Mouse (Mus musculus) midbrain, embryonic 12.5 days (tissue): ENCODE data around the gene Agtpbp1. TPM values are rescaled to one million over a fixed set of nuclear protein-coding genes. Genes with fewer than 3 reads are reported as not detected.

Source experiments
- ATAC-seq: fragments of 200-750 bp; cut with Nextera tagmentation; 2 replicates; pipeline ENCODE4 v1.8.0; 2017; ENCODE audit warnings: low read depth, moderate TSS enrichment, moderate library complexity; ENCODE audit not compliant: low FRiP score
- H3K27ac ChIP-seq: fragments of 300-500 bp; sonication (generic); replicated peaks from 2 replicates; pipeline ENCODE4 v1.5.1; 2016; ENCODE audit warnings: mild to moderate bottlenecking
- H3K27me3 ChIP-seq: fragments of 300-500 bp; sonication (generic); 2 replicates; pipeline ENCODE4 v1.6.1; 2016; ENCODE audit warnings: mild to moderate bottlenecking
- H3K36me3 ChIP-seq: fragments of 300-500 bp; sonication (generic); 2 replicates; pipeline ENCODE4 v1.6.1; 2016
- H3K4me1 ChIP-seq: fragments of 300-500 bp; sonication (generic); 2 replicates; pipeline ENCODE4 v1.6.1; 2016
- H3K4me2 ChIP-seq: fragments of 300-500 bp; sonication (generic); replicated peaks from 2 replicates; pipeline ENCODE4 v1.6.1; 2016; ENCODE audit warnings: mild to moderate bottlenecking, moderate library complexity
- H3K4me3 ChIP-seq: fragments of 300-500 bp; sonication (generic); 2 replicates; pipeline ENCODE4 v1.5.1; 2016; ENCODE audit warnings: mild to moderate bottlenecking
- H3K9ac ChIP-seq: fragments of 300-500 bp; sonication (generic); replicated peaks from 2 replicates; pipeline ENCODE4 v1.6.1; 2016; ENCODE audit warnings: mild to moderate bottlenecking, moderate library complexity
- H3K9me3 ChIP-seq: fragments of 300-500 bp; sonication (generic); 2 replicates; pipeline ENCODE4 v1.6.1; 2016; ENCODE audit warnings: mild to moderate bottlenecking
- WGBS: fragments of 180-500 bp; shearing (Covaris S2); methylation state at CpG from one replicate; pipeline ENCODE4 v1.1.7; 2016; 5-methylcytosine and 5-hydroxymethylcytosine counted together
- polyA plus RNA-seq: library from polyadenylated mRNA; unstranded; fragments of >200 nt; fragmentation: Nextera tagmentation; extraction: Ambion mirVana; gene quantifications from 2 replicates; pipeline ENCODE4 v1.2.1, GENCODE M21; 2016

Gene Agtpbp1
- polyA plus RNA-seq, 1 experiment from 2014 or later: 29.5 TPM

GRCm38 (mm10) chr13:59474973-59475372 lies 110.1 kb downstream of the Agtpbp1 start:
- 79% methylated on average over 8 of the region's 8 CpGs for WGBS
- no peak overlapping the region for H3K4me3 ChIP-seq
- no peaks in the 10 kb centered on the region for H3K4me1 ChIP-seq
- H3K9ac ChIP-seq: no peak overlapping the region
- H3K4me2 ChIP-seq: no peak overlapping the region
- H3K9me3 ChIP-seq: no peaks in the 10 kb centered on the region
- H3K27ac ChIP-seq: no peak overlapping the region
- ATAC-seq: no peak
- H3K27me3 ChIP-seq: no peaks in the 10 kb centered on the region
- H3K36me3 ChIP-seq: peaks cover 25% of the 10 kb centered on the region

DNA sequence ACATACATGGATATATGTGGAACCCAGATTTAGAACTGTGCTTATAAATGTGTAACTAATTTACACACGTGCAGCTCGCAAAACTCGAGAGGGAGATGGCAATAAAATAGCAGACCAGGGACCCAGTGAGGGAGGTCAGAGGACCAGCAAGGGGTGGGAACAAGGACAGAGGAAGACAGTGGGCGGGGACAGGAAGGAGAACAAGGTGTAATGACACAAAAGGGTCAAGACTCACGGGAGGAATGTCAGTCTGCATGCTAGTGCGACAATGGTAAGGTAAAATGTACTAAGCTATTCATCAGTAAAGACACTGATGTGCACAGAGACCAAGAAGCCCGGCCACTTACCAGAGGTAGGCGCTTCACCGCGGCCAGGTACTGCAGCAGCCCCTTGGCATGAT lies 111.7 kb downstream of the Agtpbp1 start:
- Histone ChIP-seq H3K27me3 (no peaks in the 10 kb centered on the region), H3K4me2 (no peak overlapping the region), H3K27ac (no peak overlapping the region), H3K36me3 (peaks cover 25% of the 10 kb centered on the region), H3K4me1 (no peaks in the 10 kb centered on the region), H3K9me3 (no peaks in the 10 kb centered on the region), H3K4me3 (no peak overlapping the region), H3K9ac (no peak overlapping the region)
- 94% methylated on average over 10 of the region's 10 CpGs for WGBS
- no peak for ATAC-seq

DNA sequence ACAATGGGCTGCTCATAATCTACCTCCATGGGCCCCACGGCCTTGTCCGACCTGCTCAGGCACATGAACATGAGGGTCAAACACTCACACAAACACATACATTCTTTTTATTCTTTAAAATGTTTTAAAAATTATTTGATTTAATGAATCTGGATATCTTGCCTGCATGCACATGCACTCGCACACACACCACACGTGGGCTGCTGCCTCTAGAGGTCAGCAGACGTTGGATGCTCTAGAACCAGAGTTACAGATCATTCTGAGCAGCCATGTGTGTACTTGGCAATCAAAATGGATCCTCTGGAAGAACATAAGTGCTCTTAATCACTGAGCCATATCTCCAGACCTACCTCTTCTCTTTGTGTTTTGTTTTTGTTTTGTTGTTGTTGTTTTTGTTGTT lies 112.8 kb downstream of the Agtpbp1 start:
- Histone ChIP-seq H3K9me3 (no peaks in the 10 kb centered on the region), H3K27me3 (no peaks in the 10 kb centered on the region), H3K4me2 (no peak overlapping the region), H3K9ac (no peak overlapping the region), H3K4me1 (no peaks in the 10 kb centered on the region), H3K27ac (no peak overlapping the region), H3K4me3 (no peak overlapping the region), H3K36me3 (peaks cover 21% of the 10 kb centered on the region)
- 82% methylated on average over 5 of the region's 5 CpGs for WGBS
- no peak for ATAC-seq

GRCm38 (mm10) chr13:59469701-59470100 lies 115.3 kb downstream of the Agtpbp1 start:
- no peak overlapping the region for H3K27ac ChIP-seq
- ATAC-seq: no peak
- 90% methylated on average over 5 of the region's 5 CpGs for WGBS
- H3K36me3 ChIP-seq: peaks cover 6% of the 10 kb centered on the region; the same call in 1 of the 2 replicates
- H3K27me3 ChIP-seq: no peaks in the 10 kb centered on the region
- no peaks in the 10 kb centered on the region for H3K4me1 ChIP-seq
- H3K4me3 ChIP-seq: no peak overlapping the region
- no peak overlapping the region for H3K4me2 ChIP-seq
- no peaks in the 10 kb centered on the region for H3K9me3 ChIP-seq
- H3K9ac ChIP-seq: no peak overlapping the region

DNA sequence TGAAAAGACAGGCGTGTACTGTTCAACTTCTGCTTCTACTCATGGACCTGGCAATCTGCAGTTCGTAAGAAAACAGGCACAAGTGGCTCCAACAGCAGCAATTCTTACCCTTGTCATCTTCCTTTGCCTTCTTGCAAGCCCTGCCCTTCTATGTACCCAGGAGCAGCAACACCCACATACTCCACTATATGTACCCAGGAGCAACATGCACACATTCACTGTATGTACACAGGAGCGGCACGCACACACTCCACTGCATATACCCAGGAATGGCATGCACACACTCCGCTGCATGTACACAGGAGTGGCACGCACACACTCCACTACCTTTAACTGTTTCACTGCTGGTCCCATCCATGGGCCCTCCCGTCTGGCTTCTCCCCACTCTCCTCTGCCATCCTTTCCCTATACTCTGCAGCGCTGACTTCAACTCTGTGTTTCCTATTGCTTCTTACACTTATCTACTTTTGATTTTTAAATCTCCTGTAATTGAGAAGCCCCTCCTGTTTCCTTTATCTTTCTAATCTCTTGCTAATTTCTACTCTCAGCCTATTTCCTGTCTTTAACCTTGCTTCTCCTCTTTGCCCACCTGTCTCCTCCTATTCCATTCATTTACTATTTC lies 116.7 kb downstream of the Agtpbp1 start:
- Histone ChIP-seq H3K4me1 (no peaks in the 10 kb centered on the region), H3K27ac (no peak overlapping the region), H3K27me3 (no peaks in the 10 kb centered on the region), H3K36me3 (peaks cover 4% of the 10 kb centered on the region; the same call in 1 of the 2 replicates), H3K9ac (no peak overlapping the region), H3K9me3 (no peaks in the 10 kb centered on the region), H3K4me2 (no peak overlapping the region), H3K4me3 (no peak overlapping the region)
- no peak for ATAC-seq
- WGBS: 86% methylated on average over 8 of the region's 8 CpGs

DNA sequence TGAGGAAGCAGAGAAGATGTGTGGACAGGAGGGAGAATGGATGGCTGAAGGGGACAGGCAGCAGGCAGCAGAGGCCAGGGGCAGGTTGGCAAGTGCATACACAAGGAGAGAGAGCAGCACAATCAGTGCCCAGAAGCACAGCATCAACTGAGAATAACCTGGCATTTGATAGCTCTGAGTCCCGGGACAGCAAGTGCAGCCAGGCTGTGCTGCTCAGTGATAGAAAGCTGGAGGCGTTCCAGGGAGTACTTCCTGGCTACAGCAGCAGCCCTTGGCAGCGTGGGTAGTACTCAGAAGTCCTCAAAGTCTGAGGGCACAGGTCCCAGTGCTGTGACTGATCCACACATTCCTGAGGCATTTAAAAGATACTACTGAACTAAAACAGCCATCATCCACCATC lies 117.4 kb downstream of the Agtpbp1 start:
- Histone ChIP-seq H3K27ac (no peak overlapping the region), H3K4me2 (no peak overlapping the region), H3K4me3 (no peak overlapping the region), H3K9ac (no peak overlapping the region), H3K9me3 (no peaks in the 10 kb centered on the region), H3K36me3 (0 out of 2 replicates have a peak, but pooled peaks cover 2% of the 10 kb centered on the region), H3K4me1 (no peaks in the 10 kb centered on the region), H3K27me3 (no peaks in the 10 kb centered on the region)
- WGBS: 75% methylated on average over 3 of the region's 3 CpGs
- ATAC-seq: no peak

DNA sequence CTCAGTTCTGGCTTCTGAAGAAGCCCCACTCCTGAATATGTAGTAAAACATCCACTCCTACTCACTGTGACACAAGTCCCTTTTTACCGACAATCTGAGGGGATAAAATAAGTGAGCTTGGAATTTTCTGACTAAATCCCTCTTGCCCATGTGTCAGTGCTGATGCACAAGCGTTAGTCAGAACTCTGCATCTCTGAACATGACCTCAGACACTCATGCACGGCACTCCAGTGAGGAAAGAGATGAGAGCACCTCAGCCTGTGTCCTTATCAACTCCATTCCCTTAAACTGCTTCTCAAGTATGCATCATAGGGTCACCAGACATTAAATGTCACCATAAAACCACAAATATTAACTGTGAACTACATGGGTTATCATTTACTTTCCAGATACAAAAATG lies 124.1 kb downstream of the Agtpbp1 start:
- WGBS: 95% methylated on average over 3 of the region's 3 CpGs
- no peak for ATAC-seq

GRCm38 (mm10) chr13:59456203-59456602 lies 128.8 kb downstream of the Agtpbp1 start:
- 0 out of 2 replicates have a peak, but pooled peaks cover 8% of the 10 kb centered on the region for H3K4me1 ChIP-seq
- no peak overlapping the region for H3K9ac ChIP-seq
- H3K4me3 ChIP-seq: no peak overlapping the region
- H3K9me3 ChIP-seq: no peaks in the 10 kb centered on the region
- no peak overlapping the region for H3K27ac ChIP-seq
- ATAC-seq: no peak
- 79% methylated on average over 1 of the region's 1 CpGs for WGBS
- no peaks in the 10 kb centered on the region for H3K27me3 ChIP-seq
- 0 out of 2 replicates have a peak, but pooled peaks cover 13% of the 10 kb centered on the region for H3K36me3 ChIP-seq
- H3K4me2 ChIP-seq: no peak overlapping the region

More for the DNA sequence above, 124.1 kb downstream of the Agtpbp1 start:
- no peak overlapping the region for H3K4me3 ChIP-seq
- no peak overlapping the region for H3K4me2 ChIP-seq
- H3K36me3 ChIP-seq: 0 out of 2 replicates have a peak, but pooled peaks cover 15% of the 10 kb centered on the region
- H3K9ac ChIP-seq: no peak overlapping the region
- no peaks in the 10 kb centered on the region for H3K27me3 ChIP-seq
- H3K9me3 ChIP-seq: no peaks in the 10 kb centered on the region
- no peaks in the 10 kb centered on the region for H3K4me1 ChIP-seq
- H3K27ac ChIP-seq: no peak overlapping the region

DNA sequence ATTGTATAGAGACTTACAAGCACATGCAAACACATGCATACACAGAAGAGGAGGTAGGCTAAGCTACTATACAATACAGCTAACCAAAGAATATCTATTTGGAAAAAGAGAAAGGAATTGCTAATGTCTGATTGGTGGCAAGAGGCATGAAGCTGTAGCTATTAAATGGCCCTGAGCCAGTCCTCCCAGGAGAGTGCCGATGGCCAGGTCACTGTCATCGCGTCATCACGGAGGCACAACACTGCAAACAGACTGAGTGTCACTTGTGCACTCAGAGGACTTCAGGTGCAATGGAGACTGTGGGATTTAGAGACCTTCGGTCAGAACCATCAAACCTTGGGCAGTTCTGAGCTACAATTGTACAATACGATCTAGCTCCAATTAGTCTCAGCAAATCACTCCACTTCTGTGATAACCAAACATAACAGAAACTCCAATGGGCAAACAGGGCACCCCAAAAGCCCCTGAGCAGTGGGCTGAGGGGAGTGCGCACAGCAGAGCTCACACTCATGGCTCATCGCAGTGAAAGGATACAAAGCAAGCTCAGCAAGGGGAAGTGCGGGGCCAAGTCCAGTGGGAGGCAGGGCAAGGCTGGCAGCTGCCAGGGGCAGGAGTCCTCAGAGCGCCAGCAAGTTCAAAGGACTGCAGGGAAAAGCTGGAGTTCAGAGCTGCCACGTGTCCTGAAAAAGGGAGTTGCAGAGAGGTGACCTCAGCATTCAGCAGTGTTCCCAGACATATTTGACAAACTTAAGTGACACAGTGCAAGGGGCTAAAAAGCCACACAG lies 130.8 kb downstream of the Agtpbp1 start:
- Histone ChIP-seq H3K4me2 (no peak overlapping the region), H3K27ac (no peak overlapping the region), H3K4me1 (0 out of 2 replicates have a peak, but pooled peaks cover 8% of the 10 kb centered on the region), H3K9me3 (no peaks in the 10 kb centered on the region), H3K36me3 (0 out of 2 replicates have a peak, but pooled peaks cover 4% of the 10 kb centered on the region), H3K27me3 (no peaks in the 10 kb centered on the region), H3K4me3 (no peak overlapping the region), H3K9ac (no peak overlapping the region)
- no peak for ATAC-seq
- WGBS: 88% methylated on average over 11 of the region's 11 CpGs

DNA sequence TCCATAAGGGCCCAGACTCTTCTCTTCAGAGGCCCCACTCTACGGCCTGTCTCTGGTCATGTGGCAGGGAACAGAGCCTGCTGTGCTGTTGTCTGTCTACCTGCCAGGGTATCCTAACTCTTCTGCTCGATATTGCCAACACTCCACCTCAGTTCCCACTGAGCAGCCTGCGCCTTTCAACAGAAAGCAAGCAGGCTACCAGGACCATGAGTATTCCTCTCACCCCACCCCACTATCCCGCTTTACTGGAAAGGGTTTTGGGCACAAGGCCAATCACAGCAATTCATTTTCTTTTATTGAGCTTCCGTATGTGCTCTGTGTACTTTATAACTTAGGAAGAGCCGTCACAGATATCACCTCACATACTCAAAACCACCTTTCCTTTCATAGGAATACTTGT lies 131.4 kb downstream of the Agtpbp1 start:
- Histone ChIP-seq H3K4me3 (no peak overlapping the region), H3K9ac (no peak overlapping the region), H3K4me1 (0 out of 2 replicates have a peak, but pooled peaks cover 8% of the 10 kb centered on the region), H3K4me2 (no peak overlapping the region), H3K9me3 (no peaks in the 10 kb centered on the region), H3K27ac (no peak overlapping the region), H3K27me3 (no peaks in the 10 kb centered on the region), H3K36me3 (0 out of 2 replicates have a peak, but pooled peaks cover 4% of the 10 kb centered on the region)
- 78% methylated on average over 6 of the region's 6 CpGs for WGBS
- no peak for ATAC-seq

- Histone ChIP-seq H3K36me3 (0 out of 2 replicates have a peak, but pooled peaks cover 4% of the 10 kb centered on the region), H3K4me2 (no peak overlapping the region), H3K9me3 (no peaks in the 10 kb centered on the region), H3K27ac (no peak overlapping the region), H3K9ac (no peak overlapping the region), H3K27me3 (no peaks in the 10 kb centered on the region), H3K4me3 (no peak overlapping the region), H3K4me1 (0 out of 2 replicates have a peak, but pooled peaks cover 8% of the 10 kb centered on the region)
- ATAC-seq: no peak
- WGBS: 61% methylated on average over 2 of the region's 2 CpGs
Measured at GRCm38 (mm10) chr13:59453045-59453444, 132.0 kb downstream of the Agtpbp1 start.

- no peak overlapping the region for H3K4me2 ChIP-seq
- H3K27ac ChIP-seq: no peak overlapping the region
- ATAC-seq: no peak
- 0 out of 2 replicates have a peak, but pooled peaks cover 8% of the 10 kb centered on the region for H3K4me1 ChIP-seq
- no peak overlapping the region for H3K9ac ChIP-seq
- 88% methylated on average over 10 of the region's 10 CpGs for WGBS
- H3K36me3 ChIP-seq: 0 out of 2 replicates have a peak, but pooled peaks cover 4% of the 10 kb centered on the region
- no peaks in the 10 kb centered on the region for H3K27me3 ChIP-seq
- no peaks in the 10 kb centered on the region for H3K9me3 ChIP-seq
- no peak overlapping the region for H3K4me3 ChIP-seq
Measured at GRCm38 (mm10) chr13:59450840-59451239, 134.2 kb downstream of the Agtpbp1 start.
